Mouse (Mus musculus) lung, postnatal 14 days (tissue): ENCODE measurements at regions not wholly inside any gene's neighbourhood (a gene's known extent, or its start where the extent isn't known, plus 50 kb on each side); places are given as distances from the start of the nearest gene placed in this dataset.

ENCODE experiments used
- DNase-seq: peaks from one replicate; pipeline ENCODE4 v3.0.0; 2021

- peak; percentile 65 for DNase-seq
These were observed 269.1 kb upstream of the 4930452B06Rik start for GRCm38 (mm10) chr14:8935121-8935520.
